Mouse (Mus musculus): ENCODE results near the gene Gns. TPM values are rescaled to one million over a fixed set of nuclear protein-coding genes. Genes with fewer than 3 reads are reported as not detected.
A peak's percentile ranks its signal among the peaks of the same experiment; 100 is the strongest.
"Not testable (repeated sequence)": the region's sequence is repeated elsewhere in the genome, so short reads cannot be mapped to it uniquely, and the experiment has no call there.

Gene Gns
- polyA plus RNA-seq (2015; fragmentation: Nextera tagmentation; extraction: Ambion mirVana) = 19.6 and 19.8 TPM in 2 replicates

GRCm38 (mm10) chr10:121364801-121365564 is at the start of gene Gns:
Gene Gns (plus strand): TSS chr10:121365090.
- DNase-seq (ENCODE audit: low spot score) = peak; percentile 82

GRCm38 (mm10) chr10:121315321-121316283 is 49.3 kb upstream of the Gns start:
- no peak for DNase-seq (ENCODE audit: low spot score)

- no peak for DNase-seq (ENCODE audit: low spot score)
Observed at GRCm38 (mm10) chr10:121316361-121316760, 48.5 kb upstream of the Gns start.

GRCm38 (mm10) chr10:121318397-121318950 is 46.4 kb upstream of the Gns start:
- no peak for DNase-seq (ENCODE audit: low spot score)

GRCm38 (mm10) chr10:121323493-121323892 is 41.4 kb upstream of the Gns start:
- no peak for DNase-seq (ENCODE audit: low spot score)

- no peak for DNase-seq (ENCODE audit: low spot score)
Observed at GRCm38 (mm10) chr10:121326167-121326566, 38.7 kb upstream of the Gns start.

- DNase-seq (ENCODE audit: low spot score) = no peak
Observed at GRCm38 (mm10) chr10:121329586-121329985, 35.3 kb upstream of the Gns start.

- peak; percentile 50 for DNase-seq (ENCODE audit: low spot score)
Observed at GRCm38 (mm10) chr10:121330940-121331339, 34.0 kb upstream of the Gns start.

GRCm38 (mm10) chr10:121334576-121334975 is 30.3 kb upstream of the Gns start:
- DNase-seq (ENCODE audit: low spot score) = peak; percentile 67

- not testable (repeated sequence) for DNase-seq (ENCODE audit: low spot score)
Observed at GRCm38 (mm10) chr10:121336536-121336935, 28.4 kb upstream of the Gns start.

- no peak for DNase-seq (ENCODE audit: low spot score)
Observed at GRCm38 (mm10) chr10:121340754-121341593, 23.9 kb upstream of the Gns start.

- no peak for DNase-seq (ENCODE audit: low spot score)
Observed at GRCm38 (mm10) chr10:121342260-121342659, 22.6 kb upstream of the Gns start.

- no peak for DNase-seq (ENCODE audit: low spot score)
Observed at GRCm38 (mm10) chr10:121343867-121344266, 21.0 kb upstream of the Gns start.

- DNase-seq (ENCODE audit: low spot score) = no peak
Observed at GRCm38 (mm10) chr10:121349244-121349643, 15.6 kb upstream of the Gns start.

GRCm38 (mm10) chr10:121350357-121351065 is 14.4 kb upstream of the Gns start:
- no peak for DNase-seq (ENCODE audit: low spot score)

- no peak for DNase-seq (ENCODE audit: low spot score)
Observed at GRCm38 (mm10) chr10:121351066-121351581, 13.8 kb upstream of the Gns start, which contains the start of gene Tbc1d30. Gene Tbc1d30 (minus strand): TSS chr10:121351278.

GRCm38 (mm10) chr10:121351692-121352290 is 13.1 kb upstream of the Gns start:
- DNase-seq (ENCODE audit: low spot score) = no peak

- DNase-seq (ENCODE audit: low spot score) = no peak
Observed at GRCm38 (mm10) chr10:121360358-121360757, 4.5 kb upstream of the Gns start.

GRCm38 (mm10) chr10:121363201-121363600 is 1.7 kb upstream of the Gns start:
- no peak for DNase-seq (ENCODE audit: low spot score)
